Mouse (Mus musculus) heart, adult 2 months (tissue): Measurements from ENCODE around the gene Plcg1. TPM values are rescaled to one million over a fixed set of nuclear protein-coding genes. Genes with fewer than 3 reads are reported as not detected.

Experiments used
- DNase-seq, 2 experiments: peaks; one replicate each; pipeline ENCODE4 v3.0.0; 2021
- H3K27ac ChIP-seq: fragments of 200-600 bp; 2 replicates; pipeline ENCODE4 v1.8.1; 2022
- H3K27me3 ChIP-seq: fragments of 200-500 bp; 2 replicates; pipeline ENCODE4 v1.6.1; 2012; ENCODE audit warnings: mild to moderate bottlenecking, low read length, inconsistent platforms, mixed read lengths; ENCODE audit not compliant: control insufficient read depth, insufficient read depth
- H3K36me3 ChIP-seq: fragments of 200-500 bp; 2 replicates; pipeline ENCODE4 v1.6.1; 2012; ENCODE audit warnings: low read length, inconsistent platforms; ENCODE audit not compliant: control insufficient read depth, insufficient read depth
- H3K4me1 ChIP-seq: fragments of 200-500 bp; 2 replicates; pipeline ENCODE4 v1.6.1; 2011; ENCODE audit warnings: low read length; ENCODE audit not compliant: control insufficient read depth, insufficient read depth
- H3K4me3 ChIP-seq: fragments of 200-600 bp; 2 replicates; pipeline ENCODE4 v1.8.1; 2022
- H3K79me2 ChIP-seq: fragments of 200-500 bp; replicated peaks from 2 replicates; pipeline ENCODE4 v1.6.1; 2012; ENCODE audit warnings: mild to moderate bottlenecking, inconsistent platforms, low read length, moderate library complexity, mixed read lengths; ENCODE audit not compliant: control insufficient read depth, insufficient read depth
- H3K9ac ChIP-seq: fragments of 200-500 bp; 2 replicates; pipeline ENCODE4 v1.6.1; 2012; ENCODE audit warnings: low read depth, mild to moderate bottlenecking, control low read depth, inconsistent platforms, low read length, mixed read lengths
- CTCF ChIP-seq: fragments of 200-600 bp; IDR thresholded peaks from 2 replicates; pipeline ENCODE4 v1.8.1; 2022; ENCODE audit warnings: antibody characterized with exemption, mild to moderate bottlenecking, moderate library complexity
- EP300 ChIP-seq: fragments of 200-500 bp; IDR thresholded peaks from 2 replicates; pipeline ENCODE4 v1.6.1; 2011; ENCODE audit warnings: low read depth, low read length, control low read depth; ENCODE audit not compliant: insufficient read depth
- POLR2A ChIP-seq: fragments of 200-500 bp; IDR thresholded peaks from 2 replicates; pipeline ENCODE4 v1.6.1; 2011; ENCODE audit warnings: mild to moderate bottlenecking, low read depth, low read length, control low read depth; ENCODE audit not compliant: insufficient read depth
- WGBS: fragments of 180-500 bp; shearing (Covaris S2); methylation state at CpG from one replicate; pipeline ENCODE4 v1.1.7; 2018; 5-methylcytosine and 5-hydroxymethylcytosine counted together
- intact Hi-C: fragments of 180-260 bp; cut with DNase I; formaldehyde crosslinking; loops from one replicate; pipeline ENCODE4 v1.15.1; 2025
- polyA plus RNA-seq: library from polyadenylated mRNA; depleted of rRNA; stranded (reverse); fragments of >200 nt; gene quantifications from 2 replicates; pipeline ENCODE4 v1.2.3, GENCODE M21; 2012
- total RNA-seq, 2 experiments: library from RNA; stranded (reverse); gene quantifications; 2 replicates each; pipeline ENCODE4 v1.2.3; 2021

The Plcg1 gene
- total and polyA plus RNA-seq, 3 experiments = 45.8 to 67.2 (median 56.4) TPM

GRCm38 (mm10) chr2:160725877-160726864 lies 4.9 kb upstream of the Plcg1 start:
- Histone ChIP-seq H3K4me1 (peaks cover 12% of the 10 kb centered on the region), H3K4me3 (no peak overlapping the region), H3K9ac (no peak overlapping the region), H3K27ac (no peak overlapping the region), H3K27me3 (no peaks in the 10 kb centered on the region), H3K79me2 (no peaks in the 10 kb centered on the region), H3K36me3 (no peaks in the 10 kb centered on the region; the same call in 1 of the 2 replicates)
- 87% methylated on average over 6 of the region's 6 CpGs for WGBS
- no peak for DNase-seq
- intact Hi-C loops = no loop called here
- TF ChIP-seq EP300 (no peak), CTCF (peak; percentile 33)

- H3K9ac ChIP-seq = no peak overlapping the region
- H3K36me3 ChIP-seq = no peaks in the 10 kb centered on the region; the same call in 1 of the 2 replicates
- peak overlapping the region; percentile 5; the same call in 1 of the 2 replicates for H3K27ac ChIP-seq
- WGBS = 93% methylated on average over 3 of the region's 3 CpGs
- TF ChIP-seq CTCF (no peak), EP300 (no peak), POLR2A (no peak)
- H3K27me3 ChIP-seq = no peaks in the 10 kb centered on the region
- H3K4me1 ChIP-seq = peaks cover 17% of the 10 kb centered on the region
- no peak overlapping the region for H3K4me3 ChIP-seq
- peaks cover 7% of the 10 kb centered on the region for H3K79me2 ChIP-seq
- intact Hi-C loops = loop anchor here (1.0 kb wide), 1 partner anchor 158 kb away; no protein-coding TSS in a partner anchor
- DNase-seq = no peak
Measured at GRCm38 (mm10) chr2:160728972-160729371, 2.1 kb upstream of the Plcg1 start.

- DNase-seq = no peak
- Histone ChIP-seq H3K27me3 (no peaks in the 10 kb centered on the region), H3K9ac (no peak overlapping the region), H3K4me3 (no peak overlapping the region), H3K27ac (peak overlapping the region; percentile 24), H3K79me2 (peaks cover 7% of the 10 kb centered on the region), H3K4me1 (peaks cover 19% of the 10 kb centered on the region), H3K36me3 (no peaks in the 10 kb centered on the region; the same call in none of the 2 replicates)
- TF ChIP-seq CTCF (no peak), EP300 (no peak), POLR2A (no peak)
- intact Hi-C loops = loop anchor here (1.0 kb wide), 1 partner anchor 158 kb away; no protein-coding TSS in a partner anchor
- 44% methylated on average over 2 of the region's 2 CpGs for WGBS
Measured at GRCm38 (mm10) chr2:160729436-160729835, 1.7 kb upstream of the Plcg1 start.

- intact Hi-C loops = loop anchor here (1.0 to 2.0 kb wide), 2 partner anchors 15 to 157 kb away; no protein-coding TSS in a partner anchor
- TF ChIP-seq CTCF = peak; percentile 84
- TF ChIP-seq POLR2A = no peak
- peak; percentile 46; the same call in 1 of the 2 replicates for TF ChIP-seq EP300
- peak overlapping the region; percentile 96 for H3K27ac ChIP-seq
- peaks cover 24% of the 10 kb centered on the region for H3K4me1 ChIP-seq
- H3K36me3 ChIP-seq = peaks cover 2% of the 10 kb centered on the region
- H3K4me3 ChIP-seq = peak overlapping the region; percentile 95
- peaks cover 8% of the 10 kb centered on the region for H3K79me2 ChIP-seq
- H3K27me3 ChIP-seq = no peaks in the 10 kb centered on the region
- peak in 1 of 2 experiments; percentile 50 for DNase-seq
- peak overlapping the region; percentile 97 for H3K9ac ChIP-seq
- 25% methylated on average over 17 of the region's 17 CpGs for WGBS
Measured at GRCm38 (mm10) chr2:160729851-160730796, 976 bp upstream of the Plcg1 start.

GRCm38 (mm10) chr2:160730797-160731116 lies 343 bp upstream of the Plcg1 start:
- intact Hi-C loops = loop anchor here (2.0 kb wide), 1 partner anchor 14 kb away; no protein-coding TSS in a partner anchor
- WGBS = 8% methylated on average over 19 of the region's 19 CpGs
- Histone ChIP-seq H3K36me3 (peaks cover 2% of the 10 kb centered on the region), H3K79me2 (peaks cover 8% of the 10 kb centered on the region), H3K27ac (peak overlapping the region; percentile 96), H3K4me3 (peak overlapping the region; percentile 95), H3K4me1 (peaks cover 29% of the 10 kb centered on the region), H3K9ac (peak overlapping the region; percentile 97), H3K27me3 (no peaks in the 10 kb centered on the region)
- no peak for TF ChIP-seq CTCF
- no peak for TF ChIP-seq POLR2A
- no peak for TF ChIP-seq EP300
- DNase-seq = no peak
